Mouse (Mus musculus): ENCODE data around the gene 1700008O03Rik. TPM values are rescaled to one million over a fixed set of nuclear protein-coding genes. Genes with fewer than 3 reads are reported as not detected.
A peak's percentile ranks its signal among the peaks of the same experiment; 100 is the strongest.

1700008O03Rik gene
- total RNA-seq, 2 experiments from 2014 or later: 1.3 to 2.4 TPM

DNA sequence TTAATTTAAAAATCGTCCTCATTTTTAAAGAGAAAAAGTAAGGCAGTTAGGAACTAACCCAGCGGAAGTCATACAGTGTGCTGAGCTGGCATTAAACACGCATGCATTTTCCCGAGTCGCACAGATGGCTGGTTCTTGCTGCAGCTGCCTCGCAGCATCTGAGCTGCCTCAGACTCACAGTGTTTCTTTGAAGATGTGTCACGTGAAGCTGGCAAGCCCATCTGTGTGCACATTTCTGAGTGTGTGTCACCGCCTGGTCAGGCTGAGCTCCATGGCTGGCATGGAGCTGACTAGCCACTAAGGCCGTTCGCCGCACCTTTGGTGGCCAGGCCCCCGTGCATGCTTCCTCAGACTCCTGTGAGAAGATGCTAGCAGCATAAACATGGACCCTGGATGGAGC lies 3.1 kb downstream of the 1700008O03Rik start:
- intact Hi-C loops (cut with DNase I): loop anchor here (10.0 kb wide), 1 partner anchor 62 kb away; no protein-coding TSS in a partner anchor
- peak; percentile 79 for DNase-seq

GRCm38 (mm10) chr7:44378290-44378689 lies 7.3 kb downstream of the 1700008O03Rik start:
- peak; percentile 51 for DNase-seq
- intact Hi-C loops (cut with DNase I): no loop called here

- peak; percentile 29 for DNase-seq
- intact Hi-C loops (cut with DNase I): no loop called here
Measured at GRCm38 (mm10) chr7:44375793-44376192, 9.8 kb downstream of the 1700008O03Rik start.

- DNase-seq: no peak
- intact Hi-C loops (cut with DNase I): no loop called here
Measured at GRCm38 (mm10) chr7:44375207-44375606, 10.4 kb downstream of the 1700008O03Rik start.

DNA sequence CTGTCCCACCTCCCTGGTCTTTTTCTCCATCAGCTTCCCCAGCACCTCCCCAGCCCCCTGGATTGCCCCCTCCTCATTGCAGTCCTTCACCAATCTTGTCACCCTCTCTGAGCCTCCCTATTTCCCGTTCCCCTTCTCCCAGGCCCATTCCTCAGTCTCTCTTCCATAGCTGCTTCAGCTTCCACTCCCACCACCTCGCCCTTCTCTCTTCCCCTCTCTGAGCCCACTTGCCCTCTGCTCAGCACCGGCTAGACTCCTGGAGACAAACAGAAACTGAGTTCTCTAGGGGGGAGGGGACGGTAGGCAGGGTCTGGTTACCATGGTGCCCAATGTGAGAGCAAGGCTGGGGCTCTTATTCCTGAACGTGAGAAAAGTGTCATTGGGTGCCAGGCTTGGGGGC lies 10.9 kb downstream of the 1700008O03Rik start:
- intact Hi-C loops (cut with DNase I): no loop called here
- DNase-seq: no peak

DNA sequence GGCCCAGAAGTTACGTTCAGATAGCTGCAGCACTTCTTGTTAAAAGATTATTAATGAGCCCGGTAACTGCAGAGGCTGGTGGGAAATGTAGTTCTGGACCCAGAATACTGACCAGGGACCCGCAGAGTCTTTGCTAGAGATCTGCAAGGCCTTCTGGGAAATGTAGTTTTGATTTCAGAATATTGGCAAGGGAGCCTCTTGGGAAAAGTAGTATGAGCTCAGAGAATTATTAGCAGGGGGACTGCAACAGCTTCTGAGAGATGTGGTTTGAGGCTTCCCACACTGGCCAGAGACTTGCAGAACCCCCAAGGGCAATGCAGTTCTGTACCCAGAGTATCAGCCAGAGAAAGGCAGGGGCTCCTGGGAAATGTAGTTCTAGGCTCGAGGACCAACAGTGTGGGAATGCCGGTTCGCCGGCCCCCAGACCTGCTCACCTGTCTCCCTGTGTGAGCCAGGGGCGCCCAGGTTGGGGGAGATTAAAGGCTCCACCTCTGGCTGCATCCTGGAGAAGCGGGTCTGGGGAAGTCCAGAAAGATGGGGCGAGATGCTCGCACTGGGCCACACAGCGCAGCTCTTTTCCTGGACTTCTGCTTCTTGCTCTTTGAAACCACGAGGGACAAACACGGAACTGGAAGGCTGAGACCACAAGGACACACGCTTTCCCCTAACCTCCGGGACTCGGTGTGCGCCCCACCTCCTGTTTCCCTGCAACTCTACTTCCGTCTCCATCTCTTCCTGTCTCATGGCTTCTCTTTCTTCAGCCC lies 11.5 kb downstream of the 1700008O03Rik start:
- peak; percentile 73 for DNase-seq
- intact Hi-C loops (cut with DNase I): no loop called here

DNA sequence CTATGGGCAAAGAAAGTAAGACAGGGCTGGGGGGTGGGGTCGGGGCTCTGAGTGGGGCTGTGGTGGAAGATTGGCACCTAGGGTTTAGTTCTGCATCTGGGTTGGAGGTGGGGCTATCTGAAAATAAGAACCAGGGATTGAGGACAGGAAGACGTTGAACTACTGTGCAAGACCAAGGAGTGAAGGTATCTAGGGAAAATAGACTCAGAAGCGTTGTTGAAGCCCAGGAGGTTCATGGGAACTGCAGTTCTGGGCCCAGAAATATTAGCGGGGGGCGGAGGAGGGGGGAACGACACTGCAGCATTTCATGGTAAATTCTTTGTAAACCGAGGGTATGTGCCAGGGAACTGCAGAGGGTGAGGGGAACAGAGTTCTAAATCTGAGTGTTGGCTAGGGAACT lies 12.2 kb downstream of the 1700008O03Rik start:
- intact Hi-C loops (cut with DNase I): no loop called here
- DNase-seq: no peak

DNA sequence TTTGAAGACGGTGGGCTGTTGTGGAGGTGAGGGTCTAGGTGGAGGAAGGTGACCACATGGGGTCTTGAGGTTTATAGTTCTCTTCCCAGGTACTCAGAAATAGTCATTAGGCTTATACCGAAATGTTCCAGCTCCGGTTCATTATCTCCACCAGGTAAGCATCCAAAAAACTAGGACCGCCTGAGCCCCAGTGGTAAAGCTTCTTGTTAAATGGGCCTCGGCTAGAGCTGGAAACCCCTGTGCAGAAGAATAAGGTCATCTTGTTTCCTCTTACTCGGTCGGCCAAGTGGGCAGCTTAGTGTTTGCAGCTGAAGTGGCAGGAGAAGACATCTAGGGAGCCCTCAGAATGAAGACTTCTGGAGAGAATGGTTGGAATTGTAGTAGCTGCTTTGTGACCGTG lies 12.9 kb downstream of the 1700008O03Rik start:
- DNase-seq: no peak
- intact Hi-C loops (cut with DNase I): no loop called here

GRCm38 (mm10) chr7:44360792-44361301 lies 24.8 kb downstream of the 1700008O03Rik start:
- intact Hi-C loops (cut with DNase I): no loop called here
- DNase-seq: peak; percentile 33

DNA sequence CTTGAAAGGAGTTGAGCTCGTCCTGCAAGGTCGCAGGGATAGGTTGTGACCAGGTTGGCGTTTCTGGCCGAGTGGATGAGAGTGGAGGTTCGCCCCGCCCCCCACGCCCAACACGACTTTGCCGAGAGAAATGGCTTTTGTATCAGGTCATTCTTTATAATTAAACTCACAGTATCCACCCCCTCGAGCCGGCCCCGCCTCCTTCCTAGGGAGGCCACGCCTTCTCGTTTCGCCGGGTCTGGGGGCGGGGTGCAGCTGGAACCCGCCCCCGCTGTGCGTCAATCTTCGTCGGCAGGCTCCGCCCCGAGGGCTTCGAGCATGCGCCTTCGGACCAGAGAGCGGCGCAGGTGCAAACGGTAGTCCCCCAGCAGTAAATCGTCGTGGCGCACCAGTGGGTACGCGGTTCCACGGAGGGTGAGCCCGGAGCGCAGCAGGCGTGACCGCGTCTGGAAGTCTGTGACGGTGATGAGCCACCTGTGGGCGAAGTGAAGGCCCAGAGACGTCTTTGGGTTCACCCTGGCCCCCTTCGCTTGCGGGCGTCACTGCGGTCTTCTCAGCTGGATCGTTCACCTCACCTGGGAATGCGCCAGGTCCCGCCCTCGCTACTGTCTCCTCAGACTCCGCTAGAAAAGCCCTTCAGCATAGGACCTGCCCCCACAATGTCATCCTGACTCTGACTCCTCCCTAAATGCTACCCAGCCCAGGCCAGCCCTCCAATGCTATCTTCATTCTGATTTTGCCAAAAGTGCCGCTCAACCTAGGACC lies 25.5 kb downstream of the 1700008O03Rik start:
- peak; percentile 94 for DNase-seq
- intact Hi-C loops (cut with DNase I): loop anchor here (10.0 kb wide), 1 partner anchor 125 kb away; no protein-coding TSS in a partner anchor

- peak; percentile 64 for DNase-seq
- intact Hi-C loops (cut with DNase I): loop anchor here (10.0 kb wide), 1 partner anchor 126 kb away; no protein-coding TSS in a partner anchor
Measured at GRCm38 (mm10) chr7:44358886-44359654, 26.6 kb downstream of the 1700008O03Rik start.

GRCm38 (mm10) chr7:44358012-44358411 lies 27.6 kb downstream of the 1700008O03Rik start:
- intact Hi-C loops (cut with DNase I): loop anchor here (10.0 kb wide), 1 partner anchor 127 kb away; no protein-coding TSS in a partner anchor
- no peak for DNase-seq

GRCm38 (mm10) chr7:44357531-44357930 lies 28.1 kb downstream of the 1700008O03Rik start:
- DNase-seq: no peak

DNA sequence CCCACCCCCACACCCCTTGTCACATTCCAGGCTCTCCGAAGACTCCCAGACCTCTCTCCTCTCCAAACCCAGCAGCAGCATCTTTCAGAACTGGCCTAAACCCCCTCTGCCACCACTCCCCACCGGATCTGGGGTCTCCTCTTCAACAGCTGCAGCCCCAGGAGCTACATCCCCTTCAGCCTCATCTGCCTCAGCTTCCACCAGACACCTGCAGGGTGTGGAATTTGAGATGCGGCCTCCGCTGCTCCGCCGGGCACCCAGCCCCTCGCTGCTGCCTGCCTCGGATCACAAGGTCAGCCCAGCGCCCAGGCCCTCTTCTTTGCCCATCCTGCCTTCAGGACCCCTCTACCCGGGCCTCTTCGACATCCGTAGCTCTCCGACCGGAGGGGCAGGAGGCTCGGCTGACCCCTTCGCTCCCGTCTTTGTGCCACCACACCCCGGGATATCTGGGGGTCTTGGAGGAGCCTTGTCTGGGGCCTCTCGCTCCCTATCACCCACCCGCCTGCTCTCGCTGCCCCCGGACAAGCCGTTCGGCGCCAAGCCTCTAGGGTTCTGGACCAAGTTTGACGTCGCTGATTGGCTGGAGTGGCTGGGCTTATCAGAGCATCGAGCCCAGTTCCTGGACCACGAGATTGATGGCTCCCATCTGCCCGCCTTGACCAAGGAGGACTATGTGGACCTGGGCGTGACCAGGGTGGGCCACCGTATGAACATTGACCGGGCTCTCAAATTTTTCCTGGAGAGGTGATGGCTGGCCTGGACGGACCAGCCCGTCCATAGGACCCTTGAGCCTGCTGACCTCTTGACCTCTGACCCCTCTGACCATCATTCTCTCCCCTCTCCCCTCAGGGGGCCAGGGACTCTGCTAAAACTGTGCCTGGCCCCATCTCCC lies 28.8 kb downstream of the 1700008O03Rik start:
- DNase-seq: no peak
- intact Hi-C loops (cut with DNase I): loop anchor here (10.0 kb wide), 1 partner anchor 128 kb away; no protein-coding TSS in a partner anchor

More at GRCm38 (mm10) chr7:44357531-44357930, 28.1 kb downstream of the 1700008O03Rik start:
- intact Hi-C loops (cut with DNase I): loop anchor here (10.0 kb wide), 1 partner anchor 127 kb away; no protein-coding TSS in a partner anchor

DNA sequence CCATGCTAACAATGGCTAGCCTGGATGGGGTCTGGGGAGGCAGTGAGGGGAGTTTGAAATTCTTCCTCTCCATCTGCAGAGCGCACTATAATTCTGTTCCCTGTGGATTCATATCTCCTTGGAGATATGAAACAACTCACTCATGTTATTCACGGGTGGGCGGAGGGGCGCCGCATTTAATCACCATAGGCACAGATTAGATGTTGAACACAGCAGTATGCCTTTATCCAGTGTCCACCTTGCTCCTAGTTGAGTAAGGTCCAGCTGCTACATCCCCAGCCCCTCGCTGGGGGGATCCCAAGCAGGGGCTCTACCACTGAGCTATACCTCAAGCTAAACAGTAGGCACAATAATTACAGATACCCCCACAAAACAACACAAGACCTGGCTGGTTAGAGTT lies 30.2 kb downstream of the 1700008O03Rik start:
- intact Hi-C loops (cut with DNase I): loop anchor here (10.0 kb wide), 1 partner anchor 129 kb away; no protein-coding TSS in a partner anchor
- DNase-seq: no peak

- intact Hi-C loops (cut with DNase I): loop anchor here (10.0 kb wide), 1 partner anchor 131 kb away; no protein-coding TSS in a partner anchor
- peak; percentile 41 for DNase-seq
Measured at GRCm38 (mm10) chr7:44353601-44354340, 31.8 kb downstream of the 1700008O03Rik start.

DNA sequence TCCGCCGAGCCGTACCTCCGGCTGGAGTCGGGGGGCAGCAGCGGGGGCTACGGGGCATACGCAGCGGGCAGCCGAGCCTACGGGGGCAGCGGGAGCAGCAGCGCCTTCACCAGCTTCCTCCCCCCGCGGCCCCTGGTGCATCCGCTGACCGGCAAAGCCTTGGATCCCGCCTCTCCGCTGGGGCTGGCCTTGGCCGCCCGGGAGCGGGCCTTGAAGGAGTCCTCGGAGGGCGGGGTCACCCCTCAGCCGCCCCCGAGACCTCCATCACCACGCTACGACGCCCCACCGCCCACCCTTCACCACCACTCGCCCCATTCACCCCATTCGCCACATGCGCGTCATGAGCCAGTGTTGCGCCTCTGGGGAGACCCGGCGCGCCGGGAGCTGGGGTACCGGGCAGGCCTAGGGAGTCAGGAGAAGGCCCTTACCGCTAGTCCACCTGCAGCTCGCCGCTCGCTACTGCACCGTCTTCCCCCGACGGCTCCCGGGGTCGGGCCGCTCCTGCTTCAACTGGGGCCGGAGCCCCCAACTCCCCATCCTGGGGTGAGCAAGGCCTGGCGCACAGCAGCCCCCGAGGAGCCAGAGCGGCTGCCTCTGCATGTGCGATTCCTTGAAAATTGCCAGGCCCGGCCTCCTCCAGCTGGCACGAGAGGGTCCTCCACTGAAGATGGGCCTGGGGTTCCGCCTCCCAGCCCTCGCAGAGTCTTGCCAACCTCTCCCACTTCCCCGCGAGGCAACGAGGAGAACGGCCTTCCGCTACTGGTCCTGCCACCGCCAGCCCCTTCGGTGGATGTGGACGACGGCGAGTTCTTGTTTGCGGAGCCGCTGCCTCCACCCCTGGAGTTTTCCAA lies 32.6 kb downstream of the 1700008O03Rik start:
- intact Hi-C loops (cut with DNase I): loop anchor here (10.0 kb wide), 1 partner anchor 132 kb away; no protein-coding TSS in a partner anchor
- DNase-seq: peak; percentile 30
